Mouse (Mus musculus): ENCODE data around the gene Hnf1a.

DNA sequence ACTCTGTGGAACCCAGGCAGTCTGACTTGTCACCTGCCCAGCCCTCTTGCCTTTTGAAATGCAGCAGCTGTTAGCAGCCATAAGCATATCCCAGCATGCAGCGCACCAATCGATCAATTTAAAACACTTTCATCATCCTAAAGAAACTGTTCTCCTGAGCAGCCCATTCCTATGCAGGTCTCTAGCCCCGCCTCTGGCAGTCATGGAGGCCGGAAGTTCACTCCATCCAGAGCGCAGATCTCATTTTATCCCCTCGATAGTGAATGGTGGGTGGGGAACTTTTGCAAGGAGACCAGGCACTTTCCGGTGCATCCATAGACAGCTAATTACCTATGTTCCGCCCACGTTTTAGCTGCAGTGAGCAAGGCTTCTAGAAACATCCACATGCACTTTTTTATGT, 1.3 kb upstream of the Hnf1a start:
- TF ChIP-seq CTCF (IDR thresholded peaks at IDR 0.05; ENCODE audit: low read depth) (no peak), EP300 (IDR thresholded peaks at IDR 0.05; ENCODE audit: low read depth) (no peak)
